Mouse (Mus musculus): ENCODE results near the gene Smarcd3.
"Not testable (repeated sequence)": the region's sequence is repeated elsewhere in the genome, so short reads cannot be mapped to it uniquely, and the experiment has no call there.

Gene Smarcd3

GRCm38 (mm10) chr5:24596519-24597171, 27.6 kb downstream of the Smarcd3 start:
- peak; percentile 75 to 77 for DNase-seq

GRCm38 (mm10) chr5:24595786-24596380, 28.3 kb downstream of the Smarcd3 start:
- peak in 1 of 2 experiments; percentile 37 for DNase-seq

- DNase-seq = no peak
Measured at GRCm38 (mm10) chr5:24595261-24595660, 28.9 kb downstream of the Smarcd3 start.

- DNase-seq = no peak
Measured at GRCm38 (mm10) chr5:24594346-24594745, 29.9 kb downstream of the Smarcd3 start.

- peak in 1 of 2 experiments; percentile 48 for DNase-seq
Measured at GRCm38 (mm10) chr5:24593928-24594327, 30.3 kb downstream of the Smarcd3 start.

- peak in 1 of 2 experiments; percentile 17 for DNase-seq
Measured at GRCm38 (mm10) chr5:24593230-24593629, 31.0 kb downstream of the Smarcd3 start.

GRCm38 (mm10) chr5:24592471-24593160, 31.6 kb downstream of the Smarcd3 start:
- peak in 1 of 2 experiments; percentile 24 for DNase-seq

- DNase-seq = peak; percentile 34 to 41
Measured at GRCm38 (mm10) chr5:24591796-24592470, 32.3 kb downstream of the Smarcd3 start.

- DNase-seq = peak; percentile 33 to 42
Measured at GRCm38 (mm10) chr5:24591268-24591721, 32.9 kb downstream of the Smarcd3 start.

GRCm38 (mm10) chr5:24589511-24590500, 34.4 kb downstream of the Smarcd3 start:
- DNase-seq = peak; percentile 18 to 27

GRCm38 (mm10) chr5:24587200-24587577, 37.0 kb downstream of the Smarcd3 start:
- DNase-seq = peak; percentile 19 to 38

GRCm38 (mm10) chr5:24586547-24587199, 37.5 kb downstream of the Smarcd3 start, which contains the start of gene Chpf2:
Chpf2 (plus strand) TSS chr5:24586741.
- DNase-seq = peak; percentile 86 to 91

GRCm38 (mm10) chr5:24586106-24586505, 38.1 kb downstream of the Smarcd3 start:
- DNase-seq = no peak

- peak in 1 of 2 experiments; percentile 12 for DNase-seq
Measured at GRCm38 (mm10) chr5:24578109-24578963, 45.9 kb downstream of the Smarcd3 start.

- peak; percentile 100 for DNase-seq
Measured at GRCm38 (mm10) chr5:24577183-24577929, 46.9 kb downstream of the Smarcd3 start, which contains the start of gene Abcf2. Abcf2 (minus strand) TSS chr5:24577467.

- no peak for DNase-seq
Measured at GRCm38 (mm10) chr5:24576801-24577182, 47.4 kb downstream of the Smarcd3 start.

- no peak for DNase-seq
Measured at GRCm38 (mm10) chr5:24575948-24576347, 48.3 kb downstream of the Smarcd3 start.

GRCm38 (mm10) chr5:24556709-24557108, 67.5 kb downstream of the Smarcd3 start, which contains the start of gene 4931409K22Rik:
4931409K22Rik (minus strand) TSS chr5:24556809.
- no peak for DNase-seq

- DNase-seq = not testable (repeated sequence)
Measured at GRCm38 (mm10) chr5:24555335-24555734, 68.9 kb downstream of the Smarcd3 start.
